9 mouse cellular contexts compared by ENCODE assay signal in genomic region chr19:12759656-12760055, GRCm38 (mm10). TPM values are rescaled to one million over a fixed set of nuclear protein-coding genes. Genes with fewer than 3 reads are reported as not detected.
DNase-seq lines count a peak whose midpoint lies in the region; ATAC-seq lines count a peak whose summit lies in the region.
"Had no signal": no experiment of that assay in that cellular context is flagged by ENCODE, and none has a peak within 500 bp of the region (broad histone marks: within the 10 kb centered on the region; RNA-seq: fewer than 3 reads in every experiment).

No protein-coding gene starts in this region.

- H3K4me3 ChIP-seq in midbrain, embryonic 13.5 days (replicated peaks) = no peak overlapping the region
- no peak overlapping the region for H3K4me3 ChIP-seq in midbrain, embryonic 11.5 days (ENCODE audit: low read depth, low read length)
- H3K4me3 ChIP-seq: liver, embryonic 15.5 days had no signal

- H3K4me1 ChIP-seq in midbrain, embryonic 13.5 days (replicated peaks) = peaks cover 9% of the 10 kb centered on the region; the same call in 1 of the 2 replicates
- no peaks in the 10 kb centered on the region for H3K4me1 ChIP-seq in midbrain, embryonic 11.5 days (ENCODE audit: control insufficient read depth, insufficient read depth, low read length)
- H3K4me1 ChIP-seq: liver, embryonic 15.5 days had no signal

- H3K27ac ChIP-seq in midbrain, embryonic 13.5 days = 0 out of 2 replicates have a peak overlapping the region, but pooled peaks have one; percentile 47
- no peak overlapping the region for H3K27ac ChIP-seq in midbrain, embryonic 11.5 days (ENCODE audit: low read depth, low read length)
- H3K27ac ChIP-seq: liver, embryonic 15.5 days had no signal

- peaks cover 24% of the 10 kb centered on the region for H3K36me3 ChIP-seq in midbrain, embryonic 13.5 days
- H3K36me3 ChIP-seq in midbrain, embryonic 11.5 days (ENCODE audit: control insufficient read depth, insufficient read depth, low read length) = peaks cover 6% of the 10 kb centered on the region

- no peak for ATAC-seq in midbrain, embryonic 13.5 days
- ATAC-seq in midbrain, embryonic 11.5 days (ENCODE audit: low FRiP score) = no peak

- 49% methylated on average over 2 of the region's 2 CpGs for WGBS in midbrain, embryonic 13.5 days
- 61% methylated on average over 2 of the region's 2 CpGs for WGBS in midbrain, embryonic 11.5 days

- no peak overlapping the region for H3K4me2 ChIP-seq in midbrain, embryonic 13.5 days (replicated peaks)
- no peak overlapping the region for H3K4me2 ChIP-seq in midbrain, embryonic 11.5 days
- H3K4me2 ChIP-seq: liver, embryonic 15.5 days had no signal

- intact Hi-C loops in heart, postnatal 14 days (cut with DNase I) = no loop called here

- DNase-seq in midbrain, embryonic 11.5 days (ENCODE audit: low spot score, missing footprints) = no peak
- DNase-seq in cerebellum, adult 9-10 months = peak; percentile 80
- peak; percentile 49 to 69 for DNase-seq in heart, postnatal 14 days
- peak; percentile 15 to 43 for DNase-seq in left cerebral cortex, adult 9 months (ENCODE audit: low spot score in 2 of 2)
- DNase-seq in spleen, postnatal 36 days (ENCODE audit: low spot score in 2 of 2) = no peak
- no peak for DNase-seq in c-Kit-positive CD71-positive TER-119-positive erythroid progenitor cells, embryonic 14.5 days (ENCODE audit: low spot score)
- DNase-seq in thymus, postnatal 25 days = no peak

- H3K9me3 ChIP-seq in midbrain, embryonic 13.5 days = no peaks in the 10 kb centered on the region
- no peaks in the 10 kb centered on the region for H3K9me3 ChIP-seq in midbrain, embryonic 11.5 days (ENCODE audit: control insufficient read depth, low read length)
- H3K9me3 ChIP-seq: liver, embryonic 15.5 days had no signal

- H3K9ac ChIP-seq in midbrain, embryonic 13.5 days (replicated peaks) = no peak overlapping the region
- H3K9ac ChIP-seq in midbrain, embryonic 11.5 days (ENCODE audit: low read length) = no peak overlapping the region
- H3K9ac ChIP-seq: liver, embryonic 15.5 days had no signal

- H3K27me3 ChIP-seq in midbrain, embryonic 13.5 days = no peaks in the 10 kb centered on the region
- no peaks in the 10 kb centered on the region for H3K27me3 ChIP-seq in midbrain, embryonic 11.5 days (ENCODE audit: control insufficient read depth, insufficient read depth, low read length)
- H3K27me3 ChIP-seq: liver, embryonic 15.5 days had no signal

RNA-seq across cellular contexts. Expression of gene Cntf, which starts 5.8 kb away (rescaled TPM):
- polyA plus RNA-seq in midbrain, embryonic 13.5 days (2015; fragmentation: Nextera tagmentation; extraction: Ambion mirVana) = 2.0 and 3.1 TPM in 2 replicates
- 0.36 and 0.91 TPM in 2 replicates for polyA plus RNA-seq in midbrain, embryonic 11.5 days (2014; fragmentation: Nextera tagmentation; extraction: Ambion mirVana)
- total RNA-seq in heart, postnatal 14 days (2021) = 1 to 10 TPM; 1.6 to 2.0 TPM

RNA-seq across cellular contexts. Expression of gene Zfp91, which starts 36.3 kb away (rescaled TPM):
- 15.9 and 17.1 TPM in 2 replicates for polyA plus RNA-seq in midbrain, embryonic 13.5 days (2015; fragmentation: Nextera tagmentation; extraction: Ambion mirVana)
- 13.1 and 13.2 TPM in 2 replicates for polyA plus RNA-seq in midbrain, embryonic 11.5 days (2014; fragmentation: Nextera tagmentation; extraction: Ambion mirVana)
- total RNA-seq in heart, postnatal 14 days (2021) = 10 to 100 TPM; 69.4 to 70.8 TPM

RNA-seq across cellular contexts. Expression of gene Lpxn, which starts 36.3 kb away (rescaled TPM):
- polyA plus RNA-seq in midbrain, embryonic 13.5 days (2015; fragmentation: Nextera tagmentation; extraction: Ambion mirVana) = 0.89 and 1.3 TPM in 2 replicates
- 0.92 and 1.2 TPM in 2 replicates for polyA plus RNA-seq in midbrain, embryonic 11.5 days (2014; fragmentation: Nextera tagmentation; extraction: Ambion mirVana)
- 1 to 10 TPM; 1.1 to 1.3 TPM for total RNA-seq in heart, postnatal 14 days (2021)

Comparison
In these comparisons a context has a peak if more than half of its experiments do, and no peak if none do; other contexts are left out.
1. DNase-seq: peak in cerebellum, adult 9-10 months (single experiment), heart, postnatal 14 days (2 of 2) and left cerebral cortex, adult 9 months (2 of 2); none in midbrain, embryonic 11.5 days (single experiment), spleen, postnatal 36 days (0 of 2), c-Kit-positive CD71-positive TER-119-positive erythroid progenitor cells, embryonic 14.5 days (single experiment) and thymus, postnatal 25 days (single experiment).